Mouse (Mus musculus) cortical plate, adult 2 months (tissue): Measurements from ENCODE around the gene Ptprn2. TPM values are rescaled to one million over a fixed set of nuclear protein-coding genes. Genes with fewer than 3 reads are reported as not detected.

Experiments
- H3K27ac ChIP-seq: fragments of 200-500 bp; 2 replicates; pipeline ENCODE4 v1.5.1; 2012; ENCODE audit warnings: low read length, control low read depth, inconsistent platforms; ENCODE audit not compliant: insufficient read depth
- H3K4me1 ChIP-seq: fragments of 200-500 bp; 2 replicates; pipeline ENCODE4 v1.6.1; 2011; ENCODE audit warnings: low read length; ENCODE audit not compliant: control insufficient read depth, insufficient read depth
- H3K4me3 ChIP-seq: fragments of 200-500 bp; 2 replicates; pipeline ENCODE4 v1.5.1; 2011; ENCODE audit warnings: mild to moderate bottlenecking, low read length, control low read depth; ENCODE audit not compliant: insufficient read depth
- CTCF ChIP-seq: fragments of 200-500 bp; IDR thresholded peaks from 2 replicates; pipeline ENCODE4 v1.5.1; 2011; ENCODE audit warnings: mild to moderate bottlenecking, control low read depth, low read length; ENCODE audit not compliant: insufficient read depth; ENCODE audit errors: extremely low read depth
- POLR2A ChIP-seq: fragments of 200-500 bp; IDR thresholded peaks from 2 replicates; pipeline ENCODE4 v1.6.1; 2011; ENCODE audit warnings: mild to moderate bottlenecking, low read length, control low read depth; ENCODE audit not compliant: insufficient read depth; ENCODE audit errors: extremely low read depth
- polyA plus RNA-seq: library from polyadenylated mRNA; depleted of rRNA; stranded (reverse); fragments of >200 nt; gene quantifications from 2 replicates; pipeline ENCODE4 v1.2.3, GENCODE M21; 2012

Gene Ptprn2
- polyA plus RNA-seq, 1 experiment = 165 TPM

DNA sequence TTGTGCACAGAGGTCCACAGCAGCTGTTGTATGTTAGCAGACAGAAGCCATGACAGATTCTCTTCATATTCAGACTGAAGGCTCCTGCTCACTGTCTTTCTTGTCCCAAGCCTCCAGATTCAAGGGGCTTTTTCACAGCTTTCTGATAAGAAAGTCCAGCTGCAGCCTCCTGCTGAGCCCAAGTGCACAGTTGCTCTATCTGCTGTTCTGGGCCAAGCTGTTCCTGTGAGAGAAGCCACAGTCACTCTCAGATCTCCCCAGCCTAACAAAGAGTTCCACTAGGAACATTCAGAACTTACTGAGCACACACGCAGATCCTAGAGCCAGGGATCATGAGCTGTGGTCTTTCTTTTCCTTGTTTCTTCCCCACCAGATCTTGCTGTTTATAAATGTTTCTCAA is 738.5 kb downstream of the Ptprn2 start:
- Histone ChIP-seq H3K4me3 (no peak overlapping the region), H3K27ac (no peak overlapping the region), H3K4me1 (peaks cover 19% of the 10 kb centered on the region)
- TF ChIP-seq CTCF (no peak), POLR2A (no peak)

GRCm38 (mm10) chr12:117227236-117227635 is 741.7 kb downstream of the Ptprn2 start:
- no peak for TF ChIP-seq POLR2A
- no peak for TF ChIP-seq CTCF
- Histone ChIP-seq H3K4me3 (no peak overlapping the region), H3K27ac (no peak overlapping the region), H3K4me1 (peaks cover 20% of the 10 kb centered on the region)

GRCm38 (mm10) chr12:117229442-117229841 is 743.9 kb downstream of the Ptprn2 start:
- TF ChIP-seq POLR2A (no peak), CTCF (no peak)
- H3K4me3 ChIP-seq = no peak overlapping the region
- H3K27ac ChIP-seq = no peak overlapping the region
- peaks cover 13% of the 10 kb centered on the region for H3K4me1 ChIP-seq

- H3K27ac ChIP-seq = no peak overlapping the region
- TF ChIP-seq CTCF (no peak), POLR2A (no peak)
- H3K4me1 ChIP-seq = peaks cover 13% of the 10 kb centered on the region
- H3K4me3 ChIP-seq = no peak overlapping the region
Measured at GRCm38 (mm10) chr12:117230282-117230681, 744.8 kb downstream of the Ptprn2 start.

GRCm38 (mm10) chr12:117231850-117232249 is 746.3 kb downstream of the Ptprn2 start:
- H3K4me3 ChIP-seq = no peak overlapping the region
- peaks cover 15% of the 10 kb centered on the region for H3K4me1 ChIP-seq
- TF ChIP-seq CTCF (no peak), POLR2A (no peak)
- H3K27ac ChIP-seq = no peak overlapping the region

DNA sequence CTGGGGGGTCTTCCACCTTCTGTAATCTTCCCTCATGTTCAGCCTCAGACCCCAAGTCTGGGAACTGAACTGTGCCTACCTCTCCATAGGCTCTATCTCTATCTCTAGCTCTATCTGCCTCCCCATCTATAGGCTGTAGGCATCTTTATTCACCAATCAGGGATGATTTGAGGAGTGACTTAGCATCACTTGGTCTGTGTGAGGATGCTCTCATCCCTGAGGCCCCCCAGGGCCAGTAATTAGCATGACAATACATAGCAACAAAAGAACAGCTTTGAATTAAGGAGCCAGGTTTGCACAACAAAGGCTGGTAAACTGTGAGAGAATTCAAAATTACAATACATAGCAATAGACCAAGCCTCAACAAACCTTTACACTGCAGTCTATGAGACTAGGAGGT is 749.6 kb downstream of the Ptprn2 start:
- Histone ChIP-seq H3K27ac (no peak overlapping the region), H3K4me1 (peaks cover 1% of the 10 kb centered on the region; the same call in 1 of the 2 replicates), H3K4me3 (no peak overlapping the region)
- no peak for TF ChIP-seq CTCF
- TF ChIP-seq POLR2A = no peak

- Histone ChIP-seq H3K4me1 (peaks cover 1% of the 10 kb centered on the region; the same call in 1 of the 2 replicates), H3K27ac (0 out of 2 replicates have a peak overlapping the region, but pooled peaks have one; percentile 2), H3K4me3 (no peak overlapping the region)
- TF ChIP-seq CTCF (no peak), POLR2A (no peak)
Measured at GRCm38 (mm10) chr12:117236020-117236734, 750.7 kb downstream of the Ptprn2 start.

GRCm38 (mm10) chr12:117236981-117237380 is 751.5 kb downstream of the Ptprn2 start:
- no peak overlapping the region for H3K4me3 ChIP-seq
- H3K27ac ChIP-seq = no peak overlapping the region
- TF ChIP-seq POLR2A (no peak), CTCF (no peak)
- peaks cover 1% of the 10 kb centered on the region; the same call in 1 of the 2 replicates for H3K4me1 ChIP-seq

DNA sequence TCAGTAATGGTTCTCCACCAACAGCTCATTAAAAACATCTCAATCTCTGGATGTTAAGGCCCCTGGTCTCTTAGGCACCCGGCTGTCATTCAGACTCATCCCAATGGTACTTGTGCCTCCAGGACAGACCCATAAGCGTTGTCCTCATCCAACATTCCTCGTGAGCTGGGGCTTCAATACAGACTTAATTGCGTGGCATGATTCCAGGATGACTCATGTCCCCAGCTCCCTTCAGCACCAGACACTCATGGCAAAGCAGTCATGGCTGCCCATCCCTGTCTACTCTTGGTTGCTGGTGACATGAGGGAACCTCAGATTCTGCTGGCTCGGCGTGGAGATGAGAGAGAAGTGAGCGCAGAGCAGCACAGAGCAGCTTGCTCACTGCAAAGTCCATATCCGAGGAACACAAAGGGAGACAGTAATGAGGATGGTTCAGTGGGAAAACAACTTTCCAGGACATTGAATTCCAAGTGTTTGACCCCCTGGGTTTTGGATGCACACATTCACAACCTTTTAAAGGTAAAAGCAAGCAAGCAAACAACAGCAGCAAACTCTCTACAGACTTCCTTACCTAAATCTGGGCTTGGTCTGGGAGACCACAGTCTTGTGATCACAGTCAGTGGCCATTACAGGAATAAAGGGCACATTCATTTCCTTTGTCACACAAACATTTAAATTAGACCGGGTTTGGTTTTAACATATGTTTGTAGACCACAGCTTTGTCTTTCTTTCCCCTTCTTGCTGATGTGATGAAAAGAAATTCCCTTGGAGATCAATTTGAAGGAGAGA is 754.6 kb downstream of the Ptprn2 start:
- H3K4me3 ChIP-seq = no peak overlapping the region
- no peak overlapping the region for H3K27ac ChIP-seq
- peaks cover 1% of the 10 kb centered on the region; the same call in 1 of the 2 replicates for H3K4me1 ChIP-seq
- TF ChIP-seq POLR2A = no peak
- no peak for TF ChIP-seq CTCF

GRCm38 (mm10) chr12:117242181-117242580 is 756.7 kb downstream of the Ptprn2 start:
- Histone ChIP-seq H3K4me3 (no peak overlapping the region), H3K4me1 (no peaks in the 10 kb centered on the region), H3K27ac (no peak overlapping the region)
- no peak for TF ChIP-seq CTCF
- no peak for TF ChIP-seq POLR2A
